Mouse (Mus musculus) lung, postnatal 36 days (tissue): ENCODE data around the gene Bcl2l12.

Source experiments
- DNase-seq: peaks from one replicate; pipeline ENCODE4 v3.0.0; 2022; ENCODE audit warnings: mixed read lengths

The Bcl2l12 gene

DNA sequence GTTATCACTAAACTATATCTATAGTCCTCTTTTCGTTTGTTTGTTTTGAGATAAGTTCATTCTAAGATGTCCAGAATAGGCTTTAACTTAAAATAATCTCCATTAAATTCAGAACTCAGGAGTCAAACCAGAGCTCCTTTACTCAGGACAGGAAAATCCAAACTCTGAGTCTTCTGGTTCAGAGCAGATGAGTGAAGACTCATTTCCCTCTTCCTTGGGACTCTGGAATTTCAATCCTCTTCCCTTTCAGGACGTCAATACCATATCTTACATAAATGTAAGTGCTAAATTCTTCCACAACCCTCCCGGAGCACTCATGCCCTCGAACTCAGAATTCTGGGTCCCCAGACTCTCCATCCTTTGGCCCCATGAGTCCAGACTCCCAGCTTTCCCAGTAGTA lies 18.2 kb upstream of the Bcl2l12 start:
- DNase-seq = peak; percentile 18

DNA sequence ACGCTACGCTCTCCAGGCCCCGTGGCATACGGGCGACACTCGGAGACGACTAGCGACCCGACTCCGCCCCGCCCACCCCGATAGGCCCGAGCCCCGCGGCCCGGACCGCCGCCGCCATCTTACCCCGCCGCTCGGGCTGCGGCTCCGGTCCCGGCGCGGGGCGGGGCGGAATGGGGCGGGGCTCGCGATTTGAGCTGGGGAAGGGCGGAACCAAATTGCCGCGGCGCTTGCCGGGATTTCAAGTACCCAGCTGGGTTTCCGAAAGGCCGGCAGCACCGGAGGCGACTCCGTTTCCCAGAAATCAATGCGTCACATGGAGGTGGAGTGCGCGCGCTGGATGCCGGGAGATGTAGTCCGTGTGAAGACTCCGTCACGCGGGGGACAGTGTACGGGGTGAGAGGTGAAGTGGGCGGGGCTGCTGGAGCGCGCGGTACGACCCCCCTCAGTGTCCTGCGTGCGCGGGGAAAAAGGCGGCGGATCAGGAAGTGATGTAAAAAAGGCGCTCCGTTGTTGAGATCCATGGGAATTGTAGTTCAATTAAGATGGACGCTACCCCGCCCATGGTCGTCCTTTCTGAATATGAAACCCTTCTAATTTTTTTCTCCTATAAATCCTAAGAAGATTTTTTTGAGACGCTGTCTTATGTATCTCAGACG lies 17.6 kb upstream of the Bcl2l12 start, which contains the start of gene Scaf1:
Gene Scaf1, minus strand, starts transcription at position 407 of the 656 bp plus-strand sequence.
- peak; percentile 100 for DNase-seq

DNA sequence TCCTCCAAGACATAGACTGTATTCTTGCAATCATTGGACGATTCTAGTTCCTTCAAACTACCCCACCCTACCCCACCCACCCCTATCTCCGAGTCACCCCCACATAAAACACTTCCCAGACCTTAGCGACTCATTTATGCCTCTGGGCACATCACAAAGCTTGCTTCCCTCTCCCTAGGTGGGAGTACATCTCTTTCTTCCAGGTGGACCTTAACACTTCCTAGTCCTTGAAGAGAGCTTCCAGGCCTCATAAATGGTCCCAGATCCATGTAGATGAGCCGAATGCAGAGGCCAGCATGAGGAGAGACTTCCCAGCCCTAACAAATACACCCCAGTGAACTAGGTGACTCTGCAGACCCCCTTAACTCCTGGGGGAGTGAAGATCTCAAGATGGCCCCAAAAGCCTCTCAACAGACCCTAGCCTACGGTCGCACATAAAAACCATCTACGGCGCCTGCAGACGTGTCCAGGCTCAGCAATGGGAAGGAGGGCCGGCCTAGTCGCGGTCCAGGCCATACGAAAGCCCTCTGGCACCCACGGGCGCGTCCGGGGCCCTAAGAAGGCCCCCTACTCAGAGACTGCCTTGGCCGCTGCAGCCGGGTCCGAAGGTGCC lies 16.9 kb upstream of the Bcl2l12 start:
- no peak for DNase-seq

DNA sequence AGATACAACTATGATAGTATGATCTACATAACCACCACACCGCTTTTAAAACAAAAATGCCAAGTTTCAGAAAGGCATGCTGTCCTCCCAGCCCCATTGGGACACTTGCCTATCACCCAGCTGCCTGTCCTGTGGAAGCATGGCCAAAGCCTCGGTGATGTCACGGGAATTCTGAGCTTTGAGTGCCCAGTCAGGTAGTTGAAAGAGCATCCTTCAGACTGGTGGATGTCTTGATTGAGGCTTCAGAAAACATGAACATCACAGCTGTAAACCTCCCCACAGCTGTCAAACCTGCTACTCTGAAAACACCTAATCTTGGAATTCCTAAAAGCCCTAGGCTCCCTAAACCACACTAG lies 15.6 kb upstream of the Bcl2l12 start:
- no peak for DNase-seq

DNA sequence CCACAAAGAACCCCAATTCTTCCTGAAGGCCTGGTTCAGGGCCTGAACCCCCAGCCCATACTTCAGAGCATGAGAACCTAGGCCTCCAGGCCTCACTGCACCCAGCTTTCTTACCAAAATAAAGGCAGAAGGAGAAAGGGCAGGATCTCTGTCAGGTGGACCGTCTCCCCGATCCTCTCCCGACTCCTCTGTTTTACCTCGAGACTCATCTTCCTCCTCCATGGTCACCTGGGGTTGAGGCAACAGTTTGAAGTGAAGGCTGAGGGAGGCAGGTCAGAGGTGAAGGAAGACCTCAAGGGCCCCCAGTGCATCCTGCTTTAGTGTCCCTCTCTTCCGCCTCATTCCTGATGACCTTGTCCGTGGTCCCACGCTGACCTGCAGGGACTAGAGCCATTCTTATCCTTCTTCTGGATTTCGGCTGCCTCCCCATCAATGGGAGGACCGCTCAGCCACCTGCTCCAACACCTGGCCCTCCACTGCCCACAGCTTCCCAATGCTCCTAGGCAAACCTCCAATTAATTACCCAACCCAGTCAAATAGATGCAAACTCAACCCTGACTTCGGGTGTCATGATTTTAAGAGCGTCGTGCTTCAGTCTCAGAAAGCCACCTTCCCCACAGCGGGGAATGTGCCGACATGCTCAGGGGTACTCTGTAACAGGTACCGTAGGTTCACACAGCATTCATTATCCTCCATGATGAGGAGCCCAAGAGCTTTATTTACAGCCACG lies 15.0 kb upstream of the Bcl2l12 start:
- no peak for DNase-seq

DNA sequence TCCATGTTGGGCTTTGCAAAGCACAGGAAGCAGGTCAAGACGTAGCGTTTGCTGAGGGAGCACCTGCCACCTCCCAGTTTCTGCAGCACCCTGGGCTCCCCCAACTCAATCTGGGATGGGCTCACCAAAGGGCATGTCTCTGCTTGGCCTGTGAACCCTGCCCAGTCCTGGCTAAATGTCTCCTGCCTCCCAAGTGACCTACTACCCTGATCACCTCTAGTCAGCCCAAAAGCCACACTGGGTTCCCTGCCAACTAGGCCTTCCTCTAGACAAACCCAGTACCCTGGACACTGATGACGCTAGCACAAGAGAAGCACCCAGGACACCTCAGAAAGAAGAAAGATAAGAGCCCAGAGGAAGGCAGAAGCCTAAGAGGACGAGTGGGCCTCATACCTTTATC lies 14.3 kb upstream of the Bcl2l12 start:
- DNase-seq = no peak

DNA sequence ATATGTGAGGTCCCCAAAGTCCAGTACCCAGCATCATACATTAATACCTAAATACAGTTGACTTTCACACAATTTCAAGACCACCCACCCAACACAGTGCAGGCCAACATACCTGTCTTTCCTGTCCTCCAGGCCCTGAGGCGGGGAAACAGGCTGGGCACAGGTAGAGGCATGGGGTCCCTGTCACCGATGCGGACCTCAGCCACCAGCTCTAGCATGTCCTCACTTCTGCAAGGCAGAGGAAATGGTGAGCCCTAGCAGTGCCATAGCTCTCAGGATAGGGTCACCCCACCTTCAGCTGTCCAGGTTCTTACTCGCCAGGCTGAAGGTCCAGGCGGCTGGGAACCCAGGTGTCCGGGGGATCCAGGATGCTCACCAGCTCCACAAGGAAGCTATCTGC lies 13.5 kb upstream of the Bcl2l12 start:
- DNase-seq = no peak

DNA sequence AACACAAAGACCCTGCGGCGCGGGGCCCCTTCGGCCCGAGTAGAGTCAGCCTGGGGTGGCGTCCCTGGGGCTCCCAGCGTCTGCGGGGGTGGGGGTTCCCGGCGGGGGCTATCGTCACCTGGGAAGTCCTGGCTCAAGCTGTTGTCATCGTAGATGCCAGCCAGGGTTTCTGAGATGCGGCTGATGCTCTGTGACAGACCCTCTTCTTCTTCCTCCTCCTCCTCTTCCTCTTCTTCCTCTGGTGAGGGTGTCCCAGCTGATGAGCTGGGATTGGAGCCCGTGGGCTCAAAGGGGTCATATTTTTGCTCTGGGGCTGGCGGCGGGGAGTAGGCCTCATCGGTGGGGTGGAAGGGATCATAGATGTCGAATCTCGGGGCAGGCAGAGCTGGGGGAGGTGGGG lies 9.9 kb upstream of the Bcl2l12 start:
- DNase-seq = no peak

DNA sequence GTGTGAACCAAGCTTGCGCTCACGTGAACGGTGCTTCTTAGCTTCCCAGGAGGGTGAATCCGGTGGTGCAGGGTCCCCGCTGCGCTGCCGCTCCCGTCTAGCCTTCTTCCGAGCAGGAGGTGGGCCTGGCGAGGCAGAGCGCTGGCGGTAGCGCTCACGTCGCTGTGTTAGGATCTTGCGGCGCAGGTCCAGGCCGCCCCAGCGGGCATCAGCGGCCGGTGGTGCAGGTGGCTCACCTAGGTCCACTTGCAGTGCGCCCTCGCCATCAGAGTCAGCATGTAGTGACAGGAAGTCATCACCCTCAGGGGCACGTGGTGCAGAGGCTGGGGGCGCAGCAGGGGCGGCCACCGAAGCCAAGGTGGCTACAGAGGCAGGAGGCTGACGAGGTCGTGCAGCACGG lies 9.3 kb upstream of the Bcl2l12 start:
- DNase-seq = no peak

DNA sequence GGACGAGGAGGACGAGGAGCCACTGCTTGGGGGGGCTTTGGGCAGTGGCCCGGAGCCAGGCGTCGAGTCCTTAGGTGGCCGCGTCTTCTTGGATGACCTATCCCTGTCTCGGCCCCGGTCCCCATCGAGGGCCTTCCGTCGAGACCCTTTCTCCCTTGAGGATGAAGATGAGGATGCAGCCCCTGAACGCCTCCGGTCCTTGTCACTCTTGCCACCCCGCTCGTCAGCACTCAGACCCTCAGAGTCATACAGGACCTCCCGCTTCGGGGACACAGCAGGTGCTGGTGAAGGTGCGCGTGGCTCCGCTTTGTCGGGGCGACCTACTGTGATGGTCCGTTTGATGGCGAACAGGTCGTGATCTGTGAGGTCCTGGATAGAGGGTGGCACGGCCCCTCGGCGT lies 8.6 kb upstream of the Bcl2l12 start:
- no peak for DNase-seq

DNA sequence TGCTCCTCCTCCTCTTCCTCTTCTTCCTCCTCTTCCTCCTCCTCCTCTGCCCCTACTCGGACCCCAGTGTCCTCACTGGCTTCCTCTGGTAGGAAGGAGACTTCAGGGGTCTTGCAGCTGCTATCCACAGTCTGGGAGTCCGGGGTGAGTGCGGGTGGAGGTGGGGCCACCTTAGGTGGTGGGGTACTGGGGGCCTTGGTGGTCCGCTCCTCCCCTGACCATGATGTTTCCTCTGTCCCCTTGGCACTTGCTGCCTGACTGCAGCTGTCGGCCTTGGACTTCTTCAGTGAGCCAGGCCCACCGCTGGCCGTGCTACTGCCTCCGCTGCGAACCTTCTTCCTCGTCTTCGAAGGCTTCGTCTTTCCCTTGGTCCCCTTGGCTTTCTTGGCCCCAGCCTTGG lies 8.0 kb upstream of the Bcl2l12 start:
- no peak for DNase-seq

DNA sequence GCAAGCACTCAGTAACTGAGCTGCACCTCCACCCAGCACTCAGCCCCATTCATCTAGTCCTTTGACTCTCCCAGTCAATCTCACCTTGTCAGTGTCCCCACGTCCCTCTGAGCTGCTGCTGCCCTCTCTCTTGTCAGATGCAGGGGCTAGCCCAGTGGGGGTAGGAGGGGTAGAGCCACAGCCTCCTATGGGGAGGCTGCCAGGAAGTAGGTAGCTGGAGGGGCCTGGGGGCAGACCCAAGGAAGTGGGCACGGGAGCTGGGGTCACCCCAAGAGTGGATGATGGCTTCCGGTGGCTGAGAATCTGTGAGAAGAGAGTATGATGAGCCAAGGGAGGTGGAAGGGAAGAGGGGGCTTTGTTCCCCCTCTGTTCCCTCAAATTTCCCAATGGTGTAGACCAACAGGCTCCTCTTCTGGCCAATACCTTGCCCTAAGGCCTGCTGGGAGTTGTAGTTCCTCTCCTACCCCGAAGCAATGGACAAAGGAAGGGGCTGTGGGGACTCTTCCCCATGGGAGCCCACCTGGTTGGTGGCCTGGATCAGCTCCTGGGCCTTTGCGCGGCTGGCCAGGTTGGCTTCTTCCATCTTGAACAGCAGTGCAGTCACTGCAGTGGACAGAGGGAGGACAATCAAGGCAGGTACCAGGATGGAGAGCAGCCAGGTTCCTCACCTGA lies 6.9 kb upstream of the Bcl2l12 start:
- DNase-seq = no peak

DNA sequence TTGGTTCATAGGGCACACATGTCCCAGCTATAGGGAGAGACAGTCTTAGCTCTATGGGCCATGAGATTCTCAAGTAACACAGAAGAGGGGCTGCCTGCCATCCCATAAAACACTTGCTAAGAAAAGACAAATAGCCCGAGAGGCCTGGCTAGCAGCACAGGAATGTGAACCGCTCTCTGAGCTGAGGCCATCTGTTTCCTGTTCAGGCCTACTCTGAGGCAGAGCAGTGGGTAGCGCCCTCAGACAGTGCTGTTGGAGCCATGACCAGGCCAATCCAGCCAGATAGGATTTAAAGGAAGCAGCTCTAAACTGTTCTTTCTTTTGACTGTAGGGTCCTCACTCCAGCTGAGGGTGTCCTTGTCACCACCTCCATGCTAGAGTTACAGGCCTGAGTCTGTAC lies 6.0 kb upstream of the Bcl2l12 start:
- DNase-seq = no peak

DNA sequence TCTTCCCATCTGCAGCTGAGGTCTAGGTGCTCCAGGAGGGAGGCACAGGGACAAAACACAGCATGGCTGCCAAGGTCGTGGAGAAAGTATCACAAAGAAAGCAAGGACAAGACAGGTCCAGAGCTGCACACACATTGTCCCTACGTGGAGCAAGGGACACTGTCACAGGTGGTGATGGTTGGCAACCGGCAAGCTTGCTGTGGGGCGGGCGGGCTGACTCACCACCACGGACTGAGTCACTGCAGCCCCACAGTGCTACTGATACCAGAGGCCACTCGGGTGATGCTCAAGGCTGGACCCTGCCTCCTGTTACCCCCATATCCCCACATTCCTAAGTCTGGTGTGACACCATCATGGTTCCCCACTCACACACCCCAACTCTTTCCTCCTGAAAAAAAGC lies 3.9 kb upstream of the Bcl2l12 start:
- no peak for DNase-seq

DNA sequence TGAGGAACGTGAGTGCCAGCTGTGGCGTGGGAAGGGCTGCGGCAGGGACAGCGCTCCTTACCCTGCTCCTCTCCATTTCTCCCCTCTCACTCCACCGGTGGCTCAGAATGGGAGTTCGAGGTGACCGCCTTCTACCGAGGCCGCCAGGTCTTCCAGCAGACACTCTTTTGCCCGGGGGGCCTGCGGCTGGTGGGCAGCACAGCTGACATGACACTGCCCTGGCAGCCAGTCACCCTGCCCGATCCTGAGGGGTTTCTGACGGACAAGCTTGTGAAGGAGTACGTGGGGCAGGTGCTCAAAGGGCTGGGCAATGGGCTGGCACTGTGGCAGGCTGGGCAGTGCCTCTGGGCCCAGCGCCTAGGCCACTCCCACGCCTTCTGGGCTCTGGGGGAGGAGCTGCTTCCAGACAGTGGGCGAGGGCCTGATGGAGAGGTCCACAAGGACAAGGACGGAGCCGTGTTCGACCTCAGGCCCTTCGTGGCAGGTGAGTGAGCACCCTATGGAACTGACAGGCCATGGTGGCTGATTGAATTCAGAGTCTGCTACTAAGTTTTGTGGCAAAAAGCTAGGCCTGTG lies 2.1 kb upstream of the Bcl2l12 start:
- DNase-seq = no peak

DNA sequence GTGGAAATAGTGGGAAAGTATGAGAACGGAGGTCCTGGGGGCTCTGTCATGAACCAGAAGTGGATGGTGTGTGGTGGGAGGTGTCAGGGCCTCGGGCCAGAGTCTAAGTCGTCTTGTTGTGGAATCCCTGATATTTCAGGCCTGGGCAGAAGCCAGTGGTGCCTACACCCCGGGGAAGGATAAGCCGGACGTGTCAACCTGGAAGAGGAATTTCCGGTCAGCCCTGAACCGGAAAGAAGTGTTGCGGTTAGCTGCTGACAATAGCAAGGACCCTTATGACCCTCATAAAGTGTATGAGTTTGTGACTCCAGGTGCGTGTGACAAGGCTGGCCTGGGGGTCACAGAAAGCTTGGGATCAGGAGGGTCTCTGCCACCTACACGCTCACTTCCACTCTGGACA lies 1.2 kb upstream of the Bcl2l12 start:
- peak; percentile 43 for DNase-seq

DNA sequence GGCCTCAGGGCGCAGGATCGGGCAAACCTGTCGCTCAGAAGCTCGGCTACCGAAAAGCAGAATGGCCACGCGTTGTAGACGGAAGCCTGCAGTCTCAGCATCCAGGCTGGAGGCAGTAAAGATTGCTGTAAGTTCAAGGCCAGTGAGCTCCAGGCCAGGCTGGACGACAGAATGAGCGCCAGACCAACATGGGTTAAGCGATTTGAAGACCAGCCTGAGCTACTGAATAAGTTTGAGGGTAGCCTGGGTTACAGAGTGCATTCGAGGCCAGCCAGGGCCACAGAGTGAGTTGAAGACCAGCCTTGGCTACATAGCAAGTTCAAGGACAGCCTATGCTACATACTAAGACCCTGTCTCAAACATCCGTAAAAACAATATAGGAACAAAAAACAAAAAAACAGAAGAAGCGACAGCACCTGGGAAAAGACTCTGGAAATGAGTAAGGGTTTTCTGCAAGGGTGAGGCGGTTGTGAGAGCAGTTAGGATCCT lies 528 bp downstream of the Bcl2l12 start:
- DNase-seq = no peak

DNA sequence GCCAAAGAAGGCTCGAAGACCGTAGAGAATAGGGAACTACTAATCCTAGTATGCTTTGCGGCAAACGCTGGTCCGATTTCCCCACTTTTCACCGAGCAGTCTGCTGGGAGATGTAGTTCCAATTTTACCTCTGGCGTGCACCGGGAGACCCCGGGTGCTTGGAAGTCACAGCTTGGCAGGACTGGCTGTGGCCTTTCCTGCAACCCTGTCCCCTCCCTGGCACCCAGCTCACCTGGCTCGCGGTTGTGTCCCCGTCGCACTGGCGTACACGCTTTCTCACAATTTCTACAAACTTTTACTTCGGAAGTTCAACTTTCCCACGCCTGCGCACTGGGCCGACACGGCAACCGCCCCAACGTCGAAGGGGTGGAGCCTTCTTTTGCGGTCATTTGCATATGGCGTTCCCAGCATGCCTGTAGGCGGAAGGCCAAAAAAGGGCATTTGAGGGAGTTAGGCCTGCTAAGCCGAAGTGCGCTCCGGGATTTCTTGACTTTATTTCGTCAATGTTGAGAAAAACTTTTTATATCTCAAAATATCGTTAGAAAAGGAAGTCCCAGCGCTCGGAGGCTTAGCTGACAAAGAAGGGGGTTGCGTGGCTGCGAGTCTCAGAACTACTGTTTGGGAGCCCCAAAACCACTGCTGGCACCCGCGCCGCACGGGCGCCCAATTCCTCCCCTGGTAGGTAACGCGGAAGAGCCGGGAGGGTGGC lies 1.1 kb downstream of the Bcl2l12 start, which contains the start of gene Irf3:
Gene Irf3, plus strand, starts transcription at position 418 of the 709 bp plus-strand sequence.
- peak; percentile 99 for DNase-seq

DNA sequence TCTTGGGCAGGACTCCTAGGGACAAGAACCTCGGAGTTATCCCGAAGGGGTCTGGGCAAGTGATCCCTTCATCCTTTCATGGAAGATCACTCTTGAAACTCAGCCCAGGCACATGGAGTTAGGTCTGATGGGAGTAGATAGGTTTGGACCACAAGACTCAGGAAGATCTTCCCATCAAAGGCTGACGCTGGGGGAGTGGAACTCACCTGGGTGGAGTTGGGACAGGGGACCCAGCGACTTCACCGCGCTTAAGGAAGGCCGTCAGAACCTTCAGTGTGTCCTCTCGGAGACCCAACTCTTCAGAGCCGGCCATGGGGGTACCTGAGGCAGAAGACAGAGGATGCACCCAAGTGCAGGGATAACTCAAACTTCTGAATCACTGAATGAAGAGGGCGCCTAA lies 1.8 kb downstream of the Bcl2l12 start:
- DNase-seq = no peak

DNA sequence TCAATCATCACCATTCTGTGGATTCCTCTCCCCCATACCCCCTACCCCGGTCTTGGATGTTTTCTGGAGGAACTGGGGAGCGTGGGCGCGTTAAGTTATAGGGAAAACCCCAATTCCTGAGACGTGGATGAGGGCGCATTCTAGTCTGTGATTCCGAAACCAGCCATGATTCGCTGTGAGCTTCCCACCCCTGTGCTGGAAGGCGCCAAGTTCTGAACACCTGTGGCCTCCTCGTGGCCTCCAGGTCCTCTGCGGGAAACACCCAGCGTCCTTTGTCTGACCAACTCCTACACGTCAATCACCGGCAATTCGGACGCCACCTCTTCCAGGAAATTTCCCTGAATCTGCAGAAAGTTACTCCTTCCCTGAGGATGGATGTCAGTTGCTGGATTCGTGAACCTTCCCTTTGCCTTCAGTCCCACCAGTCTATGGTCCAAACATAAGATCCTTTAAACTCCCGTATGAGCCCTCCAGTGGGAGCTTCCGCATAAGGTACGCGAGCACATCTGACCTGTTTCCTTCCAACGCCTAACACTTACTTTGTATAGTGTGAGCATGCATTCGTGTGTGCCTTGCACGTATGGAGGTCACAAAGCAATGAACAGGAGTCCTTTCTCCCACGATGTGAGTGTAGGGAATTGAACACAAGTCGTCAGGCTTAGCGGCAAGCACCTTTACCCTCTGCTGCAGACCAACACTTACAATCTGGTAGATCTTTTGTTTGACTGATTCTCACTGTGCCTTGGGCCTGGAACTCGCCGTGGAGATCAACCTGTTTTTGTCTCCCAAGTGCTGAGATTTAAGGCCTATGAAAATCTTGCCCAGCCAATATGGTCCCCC lies 11.4 kb downstream of the Bcl2l12 start:
- DNase-seq = no peak

DNA sequence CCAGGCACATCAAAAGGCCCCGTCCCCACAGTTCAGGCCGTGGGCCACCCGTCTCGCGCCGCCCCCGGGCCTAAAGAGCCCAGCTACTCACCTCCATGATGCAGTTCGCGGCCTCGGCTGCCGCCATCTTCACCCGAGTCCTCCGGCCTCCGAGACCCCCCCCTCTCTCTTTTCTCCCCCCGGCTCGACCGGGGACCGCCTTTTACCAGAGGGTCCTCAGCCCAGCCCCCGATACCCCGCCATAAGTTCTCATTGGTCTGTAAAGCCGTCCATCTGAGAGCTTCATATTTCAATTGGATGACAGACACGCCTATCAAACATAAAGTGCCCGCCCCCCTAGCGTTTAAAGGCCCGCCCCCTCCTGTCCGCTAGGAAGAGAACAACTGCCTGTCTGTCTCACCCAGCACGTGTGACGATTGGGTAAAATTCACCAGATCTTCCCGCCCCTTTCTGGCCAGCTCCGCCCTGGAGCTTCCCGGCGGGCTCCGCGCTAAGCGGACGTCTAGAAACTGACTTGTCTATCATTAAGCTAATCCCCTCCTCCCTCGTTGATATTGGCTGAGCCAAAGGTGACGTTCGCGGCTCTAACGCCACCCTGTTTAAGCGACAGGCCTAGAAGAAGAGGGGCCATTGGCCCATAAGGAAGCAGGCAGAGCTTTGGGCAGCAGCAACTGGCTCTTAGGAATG lies 12.2 kb downstream of the Bcl2l12 start, which contains the start of gene Prmt1:
Gene Prmt1, minus strand, starts transcription at position 377 of the 687 bp plus-strand sequence.
- peak; percentile 99 for DNase-seq
